Mouse (Mus musculus): Measurements from ENCODE around the gene Glipr1l1. TPM values are rescaled to one million over a fixed set of nuclear protein-coding genes. Genes with fewer than 3 reads are reported as not detected.

The Glipr1l1 gene
- polyA plus RNA-seq (2017; shearing (Covaris generic)): not detected

DNA sequence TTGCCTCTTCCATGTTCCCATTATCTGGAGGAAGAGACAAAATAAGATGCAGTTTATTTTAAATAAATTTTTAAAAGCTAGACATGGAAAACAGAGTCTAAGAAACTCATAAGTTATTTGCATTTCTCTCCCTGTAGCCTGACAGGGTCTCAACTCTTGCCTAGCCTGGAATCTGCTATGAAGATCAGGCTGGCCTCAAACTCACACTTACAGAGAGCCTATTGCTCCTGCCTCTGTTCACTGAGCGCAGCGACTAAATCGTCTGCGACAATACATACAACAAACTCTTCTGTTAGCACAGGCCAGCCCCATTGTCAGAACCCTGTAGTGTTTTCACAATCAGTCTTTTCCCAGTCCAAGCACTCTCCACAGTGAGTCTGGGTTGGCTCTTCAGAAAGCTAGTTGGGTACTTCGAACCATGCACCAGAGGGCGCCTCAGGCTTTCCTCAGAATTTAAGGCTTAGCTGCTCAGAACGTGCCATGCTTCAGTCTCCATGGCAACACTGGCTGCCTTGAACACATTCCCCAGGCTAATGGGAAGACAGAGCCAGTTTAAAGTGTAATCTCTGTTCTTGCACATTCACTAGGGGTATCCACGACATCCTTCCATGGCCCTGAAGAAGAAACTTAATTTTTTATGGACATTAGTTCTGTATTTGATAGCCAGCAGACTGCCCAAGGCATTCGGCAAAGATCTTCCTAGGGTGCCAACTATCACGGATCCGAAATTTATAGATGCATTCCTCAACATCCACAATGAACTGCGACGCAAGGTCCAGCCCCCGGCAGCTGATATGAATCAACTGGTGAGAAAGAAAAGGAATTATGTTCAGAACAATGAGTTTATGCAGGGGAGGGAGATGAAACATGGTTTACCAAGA, at the start of gene Glipr1l1:
TSS of gene Glipr1l1 (plus strand) at position 488 of the 881 bp plus-strand sequence.

DNA sequence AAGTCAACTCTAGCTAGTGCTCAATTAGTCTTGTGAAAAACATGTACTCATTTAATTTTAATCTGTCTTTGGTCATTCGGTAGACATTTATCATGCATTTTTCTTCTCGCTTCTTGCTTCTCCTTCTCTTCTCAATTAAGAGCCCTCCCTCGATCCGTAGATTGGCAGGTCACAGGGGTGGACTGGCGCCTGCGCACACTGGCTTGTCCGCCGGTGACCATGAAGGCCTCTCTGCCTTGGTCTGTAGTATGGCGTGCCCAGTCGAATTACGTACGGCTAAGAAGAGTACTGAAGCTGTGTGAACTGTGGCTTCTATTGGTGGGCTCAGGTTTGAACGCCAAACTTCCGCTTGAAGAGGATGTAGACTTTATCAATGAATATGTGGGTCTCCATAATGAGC, 23.2 kb downstream of the Glipr1l1 start, which contains the start of gene Glipr1l2:
TSS of gene Glipr1l2 (plus strand) at position 198 of the 400 bp plus-strand sequence.

Other genes starting within 250 kb of the Glipr1l1 start
- gene Krr1, start 87.5 kb upstream of the Glipr1l1 start, polyA plus RNA-seq (2017; shearing (Covaris generic)): 46.9 TPM
- 105 TPM for gene Glipr1, start 57.6 kb upstream of the Glipr1l1 start, polyA plus RNA-seq (2017; shearing (Covaris generic))
- gene Glipr1l2, start 23.2 kb downstream of the Glipr1l1 start, polyA plus RNA-seq (2017; shearing (Covaris generic)): not detected
- gene Glipr1l3, start 100.1 kb downstream of the Glipr1l1 start, polyA plus RNA-seq (2017; shearing (Covaris generic)): not detected
- gene Caps2, start 103.4 kb downstream of the Glipr1l1 start, polyA plus RNA-seq (2017; shearing (Covaris generic)): 0.10 TPM
- gene Kcnc2, start 210.9 kb downstream of the Glipr1l1 start, polyA plus RNA-seq (2017; shearing (Covaris generic)): not detected

All from CD4-positive, CD25-positive, alpha-beta regulatory T cell (primary cell).